Mouse (Mus musculus): ENCODE measurements at regions not wholly inside any gene's neighbourhood (a gene's known extent, or its start where the extent isn't known, plus 50 kb on each side); places are given as distances from the start of the nearest gene placed in this dataset.

GRCm38 (mm10) chr12:9689541-9689940, 119.6 kb downstream of the Osr1 start:
- no peaks in the 10 kb centered on the region for H3K9me3 ChIP-seq (ENCODE audit: low read length)
- no peak overlapping the region for H3K4me3 ChIP-seq (ENCODE audit: low read depth, low read length)
- TF ChIP-seq CTCF (IDR thresholded peaks at IDR 0.05), result no peak
- H3K36me3 ChIP-seq (ENCODE audit: insufficient read depth, low read length), result no peaks in the 10 kb centered on the region
- no peak overlapping the region for H3K9ac ChIP-seq (replicated peaks; ENCODE audit: low read length, poor library complexity, severe bottlenecking)
- H3K4me2 ChIP-seq (ENCODE audit: low read depth, low read length, poor library complexity, severe bottlenecking), result no peak overlapping the region
- no peaks in the 10 kb centered on the region for H3K27me3 ChIP-seq (ENCODE audit: insufficient read depth, low read length)
- 84% methylated on average over 4 of the region's 4 CpGs for WGBS
- H3K4me1 ChIP-seq (ENCODE audit: insufficient read depth, low read length), result no peaks in the 10 kb centered on the region
- DNase-seq (ENCODE audit: low spot score) (no peak), ATAC-seq (ENCODE audit: low FRiP score) (no peak)
- H3K27ac ChIP-seq (ENCODE audit: low read depth, low read length), result no peak overlapping the region

- no peak overlapping the region for H3K9ac ChIP-seq (replicated peaks; ENCODE audit: low read length, poor library complexity, severe bottlenecking)
- no peak for TF ChIP-seq CTCF (IDR thresholded peaks at IDR 0.05)
- H3K4me1 ChIP-seq (ENCODE audit: insufficient read depth, low read length), result no peaks in the 10 kb centered on the region
- no peaks in the 10 kb centered on the region for H3K27me3 ChIP-seq (ENCODE audit: insufficient read depth, low read length)
- H3K4me3 ChIP-seq (ENCODE audit: low read depth, low read length), result no peak overlapping the region
- H3K9me3 ChIP-seq (ENCODE audit: low read length), result no peaks in the 10 kb centered on the region
- H3K36me3 ChIP-seq (ENCODE audit: insufficient read depth, low read length), result no peaks in the 10 kb centered on the region
- no peak overlapping the region for H3K27ac ChIP-seq (ENCODE audit: low read depth, low read length)
- ATAC-seq (ENCODE audit: low FRiP score) (no peak), DNase-seq (ENCODE audit: low spot score) (no peak)
- H3K4me2 ChIP-seq (ENCODE audit: low read depth, low read length, poor library complexity, severe bottlenecking), result no peak overlapping the region
- WGBS, result 57% methylated on average over 1 of the region's 1 CpGs
These were observed 163.0 kb downstream of the Osr1 start for GRCm38 (mm10) chr12:9732921-9733320.

DNA sequence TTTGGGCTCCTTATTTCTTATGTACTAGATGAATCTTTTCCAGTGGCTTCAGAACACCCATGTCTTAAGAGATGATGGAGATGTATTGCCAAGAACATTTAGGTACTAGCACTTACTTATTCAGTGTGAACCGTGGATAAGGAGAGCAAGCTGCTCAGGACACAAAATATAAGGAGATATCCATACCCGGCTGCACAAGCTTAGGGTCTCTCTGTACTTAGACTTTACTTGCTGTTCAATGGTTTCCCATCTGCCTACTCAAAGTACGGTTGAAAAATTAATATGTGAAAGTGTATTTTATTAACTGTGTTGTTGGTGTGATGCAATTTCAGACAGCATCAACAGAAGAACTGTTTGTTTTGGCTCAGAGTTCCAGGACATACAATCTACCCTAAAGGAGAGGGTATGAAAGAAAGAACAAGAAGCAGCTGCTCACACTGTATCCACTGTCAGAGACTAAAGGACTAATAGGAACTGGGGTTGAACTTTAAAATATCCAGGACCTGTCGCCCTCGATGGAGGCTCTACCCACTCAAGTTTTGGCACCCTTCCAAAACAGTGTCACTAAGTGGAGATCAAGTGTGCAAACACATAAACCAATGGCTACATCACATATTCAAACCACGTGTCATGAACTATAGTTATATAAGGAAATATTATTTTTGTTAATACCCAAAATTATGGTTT, 174.9 kb downstream of the Osr1 start:
- Histone ChIP-seq H3K9me3 (ENCODE audit: low read length) (no peaks in the 10 kb centered on the region), H3K36me3 (ENCODE audit: insufficient read depth, low read length) (no peaks in the 10 kb centered on the region), H3K27ac (ENCODE audit: low read depth, low read length) (no peak overlapping the region), H3K9ac (replicated peaks; ENCODE audit: low read length, poor library complexity, severe bottlenecking) (no peak overlapping the region), H3K4me1 (ENCODE audit: insufficient read depth, low read length) (no peaks in the 10 kb centered on the region), H3K4me2 (ENCODE audit: low read depth, low read length, poor library complexity, severe bottlenecking) (no peak overlapping the region), H3K27me3 (ENCODE audit: insufficient read depth, low read length) (no peaks in the 10 kb centered on the region), H3K4me3 (ENCODE audit: low read depth, low read length) (no peak overlapping the region)
- DNase-seq (ENCODE audit: low spot score) (no peak), ATAC-seq (ENCODE audit: low FRiP score) (no peak)
- WGBS, result 87% methylated on average over 6 of the region's 6 CpGs
- no peak for TF ChIP-seq CTCF (IDR thresholded peaks at IDR 0.05)

DNA sequence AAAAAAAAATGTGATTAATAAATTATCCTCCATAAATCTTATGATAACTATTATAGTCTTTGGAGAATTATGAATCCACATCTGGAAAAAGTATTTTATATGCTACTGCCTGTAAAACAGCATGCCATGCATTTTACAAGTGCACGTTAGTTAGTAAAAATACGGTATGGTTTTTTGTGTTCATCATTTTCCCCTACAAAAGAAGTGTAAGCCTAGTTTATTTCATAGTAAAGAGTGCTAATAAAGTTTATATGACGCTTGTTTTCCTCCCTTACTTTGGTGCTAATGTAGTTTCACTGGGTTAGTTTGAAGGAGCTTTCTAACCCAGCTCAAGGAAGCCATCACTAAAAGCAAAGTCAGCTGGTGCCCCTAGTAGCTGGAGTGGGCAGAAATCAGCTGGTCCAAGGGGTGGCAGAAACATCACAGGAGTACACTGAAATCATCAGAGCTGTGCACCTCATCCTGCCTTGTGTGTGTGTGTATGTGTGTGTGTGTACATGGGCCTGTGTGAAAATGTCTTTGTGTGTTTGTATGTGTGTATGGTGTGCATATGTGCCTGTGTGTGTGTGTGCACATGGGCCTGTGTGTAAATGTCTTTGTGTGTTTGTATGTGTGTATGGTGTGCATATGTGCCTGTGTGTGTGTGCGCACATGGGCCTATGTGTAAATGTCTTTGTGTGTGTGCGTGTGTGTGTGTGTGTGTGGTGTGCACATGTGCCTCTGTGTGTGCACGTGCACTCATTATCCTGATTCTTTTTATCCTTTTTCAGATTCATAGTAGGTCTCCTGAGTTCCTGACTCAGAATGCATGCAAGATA, 181.6 kb downstream of the Osr1 start:
- no peak for ATAC-seq (ENCODE audit: low FRiP score)
- Histone ChIP-seq H3K9me3 (ENCODE audit: low read length) (no peaks in the 10 kb centered on the region), H3K27ac (ENCODE audit: low read depth, low read length) (no peak overlapping the region), H3K4me3 (ENCODE audit: low read depth, low read length) (no peak overlapping the region), H3K27me3 (ENCODE audit: insufficient read depth, low read length) (no peaks in the 10 kb centered on the region), H3K9ac (replicated peaks; ENCODE audit: low read length, poor library complexity, severe bottlenecking) (no peak overlapping the region), H3K4me1 (ENCODE audit: insufficient read depth, low read length) (no peaks in the 10 kb centered on the region), H3K4me2 (ENCODE audit: low read depth, low read length, poor library complexity, severe bottlenecking) (no peak overlapping the region), H3K36me3 (ENCODE audit: insufficient read depth, low read length) (no peaks in the 10 kb centered on the region)
- WGBS, result 87% methylated on average over 6 of the region's 6 CpGs
- DNase-seq (ENCODE audit: low spot score), result no peak
- no peak for TF ChIP-seq CTCF (IDR thresholded peaks at IDR 0.05)

DNA sequence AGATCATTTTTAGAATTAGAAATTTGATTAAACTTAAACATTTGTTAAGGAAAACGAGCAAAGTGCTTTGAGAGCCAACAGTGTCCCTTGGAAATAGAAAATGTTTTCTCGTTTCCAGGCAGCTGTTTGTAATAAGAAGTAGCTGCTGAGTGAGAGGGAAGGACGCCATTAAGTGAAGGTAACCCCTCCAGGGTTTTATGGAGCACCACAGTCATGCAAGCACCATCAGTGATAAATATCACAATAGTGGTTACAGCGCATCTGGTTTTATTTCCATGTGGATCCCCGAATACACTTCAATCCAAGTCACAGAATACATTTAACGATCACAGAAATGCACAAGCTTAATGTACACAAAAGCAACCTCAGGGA, 182.1 kb downstream of the Osr1 start:
- H3K9ac ChIP-seq (replicated peaks; ENCODE audit: low read length, poor library complexity, severe bottlenecking), result no peak overlapping the region
- H3K36me3 ChIP-seq (ENCODE audit: insufficient read depth, low read length), result no peaks in the 10 kb centered on the region
- no peak overlapping the region for H3K27ac ChIP-seq (ENCODE audit: low read depth, low read length)
- no peak for ATAC-seq (ENCODE audit: low FRiP score)
- H3K9me3 ChIP-seq (ENCODE audit: low read length), result no peaks in the 10 kb centered on the region
- TF ChIP-seq CTCF (IDR thresholded peaks at IDR 0.05), result no peak
- WGBS, result 73% methylated on average over 6 of the region's 6 CpGs
- H3K4me1 ChIP-seq (ENCODE audit: insufficient read depth, low read length), result no peaks in the 10 kb centered on the region
- no peaks in the 10 kb centered on the region for H3K27me3 ChIP-seq (ENCODE audit: insufficient read depth, low read length)
- no peak for DNase-seq (ENCODE audit: low spot score)
- no peak overlapping the region for H3K4me2 ChIP-seq (ENCODE audit: low read depth, low read length, poor library complexity, severe bottlenecking)
- H3K4me3 ChIP-seq (ENCODE audit: low read depth, low read length), result no peak overlapping the region

- Histone ChIP-seq H3K9ac (replicated peaks; ENCODE audit: low read length, poor library complexity, severe bottlenecking) (no peak overlapping the region), H3K4me3 (ENCODE audit: low read depth, low read length) (no peak overlapping the region), H3K36me3 (ENCODE audit: insufficient read depth, low read length) (no peaks in the 10 kb centered on the region), H3K27ac (ENCODE audit: low read depth, low read length) (no peak overlapping the region), H3K4me1 (ENCODE audit: insufficient read depth, low read length) (no peaks in the 10 kb centered on the region), H3K4me2 (ENCODE audit: low read depth, low read length, poor library complexity, severe bottlenecking) (no peak overlapping the region), H3K9me3 (ENCODE audit: low read length) (no peaks in the 10 kb centered on the region), H3K27me3 (ENCODE audit: insufficient read depth, low read length) (no peaks in the 10 kb centered on the region)
- ATAC-seq (ENCODE audit: low FRiP score) (no peak), DNase-seq (ENCODE audit: low spot score) (no peak)
- TF ChIP-seq CTCF (IDR thresholded peaks at IDR 0.05), result no peak
- WGBS, result 81% methylated on average over 1 of the region's 1 CpGs
These were observed 186.5 kb downstream of the Osr1 start for GRCm38 (mm10) chr12:9756411-9756810.
